7 mouse cellular contexts compared by ENCODE assay signal in the genomic region with DNA sequence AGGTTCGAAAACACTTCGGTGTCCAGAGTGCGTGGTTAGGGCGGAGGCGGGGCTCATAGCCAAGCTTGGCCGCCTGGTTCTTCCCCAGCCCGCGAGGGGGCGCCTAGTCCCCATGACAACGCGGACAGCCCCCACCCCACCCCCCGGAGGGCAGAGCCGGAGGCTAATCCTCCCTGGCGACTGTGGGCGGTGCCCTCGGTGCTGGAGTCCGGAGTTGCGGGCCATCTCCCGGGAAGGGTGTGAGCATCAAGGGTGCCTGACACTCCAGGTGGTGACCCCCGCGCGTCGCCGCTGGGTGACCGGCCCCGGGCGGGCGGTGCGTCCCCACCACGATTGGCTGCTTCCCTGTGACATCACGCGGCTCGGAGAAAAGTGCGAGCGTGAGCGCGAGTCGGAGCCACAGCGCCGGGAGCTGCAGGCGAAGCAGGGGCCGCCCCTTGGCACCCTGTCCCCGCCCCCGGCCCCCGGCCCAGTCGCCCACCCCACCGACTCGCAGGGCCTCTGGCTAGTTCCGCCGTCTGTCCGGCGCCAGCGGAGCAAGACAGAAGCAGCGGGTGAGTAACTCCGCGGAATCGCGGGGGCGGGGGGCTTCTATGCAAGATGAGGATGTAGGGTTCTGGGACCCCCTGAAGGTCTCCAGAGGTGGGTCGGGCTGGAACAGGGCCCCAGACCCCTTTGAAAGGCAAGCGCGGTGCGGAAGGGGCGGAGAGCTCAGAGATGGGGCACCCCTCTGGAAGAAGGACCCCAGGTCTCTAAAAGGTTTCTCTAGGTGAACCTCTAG. TPM values are rescaled to one million over a fixed set of nuclear protein-coding genes. Genes with fewer than 3 reads are reported as not detected.
DNase-seq lines count a peak whose midpoint lies in the region; ATAC-seq and TF ChIP-seq lines count a peak whose summit lies in the region.

No protein-coding gene starts in this region.

- no peaks in the 10 kb centered on the region for H3K9me3 ChIP-seq in forebrain, postnatal 0 days (ENCODE audit: low read length)
- no peaks in the 10 kb centered on the region for H3K9me3 ChIP-seq in intestine, embryonic 16.5 days (ENCODE audit: control insufficient read depth, low read length)
- no peaks in the 10 kb centered on the region for H3K9me3 ChIP-seq in limb, embryonic 10.5 days (replicated peaks)
- no peaks in the 10 kb centered on the region for H3K9me3 ChIP-seq in midbrain, embryonic 14.5 days (ENCODE audit: control insufficient read depth, low read length)
- no peaks in the 10 kb centered on the region for H3K9me3 ChIP-seq in stomach, embryonic 15.5 days

- H3K27me3 ChIP-seq in forebrain, postnatal 0 days (ENCODE audit: insufficient read depth, low read length), result peaks cover 19% of the 10 kb centered on the region
- peaks cover 38% of the 10 kb centered on the region for H3K27me3 ChIP-seq in intestine, embryonic 16.5 days (replicated peaks; ENCODE audit: control insufficient read depth, insufficient read depth, low read length)
- peaks cover 59% of the 10 kb centered on the region for H3K27me3 ChIP-seq in limb, embryonic 10.5 days (ENCODE audit: low read depth, poor library complexity, severe bottlenecking)
- peaks cover 33% of the 10 kb centered on the region for H3K27me3 ChIP-seq in midbrain, embryonic 14.5 days (ENCODE audit: control insufficient read depth, insufficient read depth, low read length)
- peaks cover 42% of the 10 kb centered on the region for H3K27me3 ChIP-seq in stomach, embryonic 15.5 days (replicated peaks)

- H3K4me3 ChIP-seq in brown adipose tissue, adult 24 weeks (ENCODE audit: insufficient read depth, low read depth, low read length), result peak overlapping the region; percentile 55
- H3K4me3 ChIP-seq in forebrain, postnatal 0 days (ENCODE audit: low read depth, low read length), result peak overlapping the region; percentile 63
- H3K4me3 ChIP-seq in intestine, embryonic 16.5 days (ENCODE audit: low read length), result peak overlapping the region; percentile 59
- peak overlapping the region; percentile 61 for H3K4me3 ChIP-seq in limb, embryonic 10.5 days
- H3K4me3 ChIP-seq in midbrain, embryonic 14.5 days (replicated peaks; ENCODE audit: low read depth, low read length), result peak overlapping the region; percentile 47
- peak overlapping the region; percentile 60 for H3K4me3 ChIP-seq in stomach, embryonic 15.5 days (replicated peaks)

- H3K9ac ChIP-seq in forebrain, postnatal 0 days, result peak overlapping the region; percentile 60
- peak overlapping the region; percentile 21 for H3K9ac ChIP-seq in intestine, embryonic 16.5 days (ENCODE audit: low read depth, low read length)
- H3K9ac ChIP-seq in midbrain, embryonic 14.5 days (replicated peaks; ENCODE audit: low read length), result peak overlapping the region; percentile 45
- H3K9ac ChIP-seq in stomach, embryonic 15.5 days, result peak overlapping the region; percentile 19

- H3K36me3 ChIP-seq in forebrain, postnatal 0 days (ENCODE audit: insufficient read depth), result peaks cover 19% of the 10 kb centered on the region
- 0 out of 2 replicates have a peak, but pooled peaks cover 2% of the 10 kb centered on the region for H3K36me3 ChIP-seq in intestine, embryonic 16.5 days (ENCODE audit: control insufficient read depth, insufficient read depth, low read length)
- peaks cover 21% of the 10 kb centered on the region for H3K36me3 ChIP-seq in limb, embryonic 10.5 days
- H3K36me3 ChIP-seq in midbrain, embryonic 14.5 days (ENCODE audit: control insufficient read depth, insufficient read depth, low read length), result peaks cover 23% of the 10 kb centered on the region
- H3K36me3 ChIP-seq in stomach, embryonic 15.5 days, result peaks cover 8% of the 10 kb centered on the region; the same call in 1 of the 2 replicates

- peak; percentile 91 for DNase-seq in MN1 (ENCODE audit: low spot score)
- peak; percentile 90 for DNase-seq in forebrain, postnatal 0 days
- DNase-seq in limb, embryonic 10.5 days (ENCODE audit: low spot score), result peak; percentile 86
- DNase-seq in midbrain, embryonic 14.5 days, result peak; percentile 88

- H3K27ac ChIP-seq in brown adipose tissue, adult 24 weeks (replicated peaks; ENCODE audit: low read depth, low read length), result no peak overlapping the region
- H3K27ac ChIP-seq in forebrain, postnatal 0 days (ENCODE audit: low read depth, low read length), result 0 out of 2 replicates have a peak overlapping the region, but pooled peaks have one; percentile 9
- H3K27ac ChIP-seq in intestine, embryonic 16.5 days (ENCODE audit: low read length), result no peak overlapping the region
- peak overlapping the region; percentile 26; the same call in 1 of the 2 replicates for H3K27ac ChIP-seq in limb, embryonic 10.5 days
- H3K27ac ChIP-seq in midbrain, embryonic 14.5 days (replicated peaks; ENCODE audit: low read depth, low read length), result no peak overlapping the region
- H3K27ac ChIP-seq in stomach, embryonic 15.5 days, result no peak overlapping the region

- WGBS in forebrain, postnatal 0 days, result under 1% methylated on average over 62 of the region's 64 CpGs
- under 1% methylated on average over 63 of the region's 64 CpGs for WGBS in intestine, embryonic 16.5 days
- under 1% methylated on average over 64 of the region's 64 CpGs for WGBS in limb, embryonic 10.5 days
- 1% methylated on average over 63 of the region's 64 CpGs for WGBS in midbrain, embryonic 14.5 days
- under 1% methylated on average over 64 of the region's 64 CpGs for WGBS in stomach, embryonic 15.5 days

- TF ChIP-seq CTCF in forebrain, postnatal 0 days (IDR thresholded peaks at IDR 0.05; ENCODE audit: low read depth), result peak; percentile 78

- H3K4me2 ChIP-seq in forebrain, postnatal 0 days (ENCODE audit: low read depth), result peak overlapping the region; percentile 94
- peak overlapping the region; percentile 95 for H3K4me2 ChIP-seq in intestine, embryonic 16.5 days (ENCODE audit: low read depth, low read length)
- H3K4me2 ChIP-seq in midbrain, embryonic 14.5 days (ENCODE audit: low read length), result peak overlapping the region; percentile 86
- H3K4me2 ChIP-seq in stomach, embryonic 15.5 days, result peak overlapping the region; percentile 99

- peaks cover 4% of the 10 kb centered on the region; the same call in 1 of the 2 replicates for H3K4me1 ChIP-seq in brown adipose tissue, adult 24 weeks (ENCODE audit: control insufficient read depth, insufficient read depth, insufficient read length, low read length)
- H3K4me1 ChIP-seq in forebrain, postnatal 0 days (ENCODE audit: insufficient read depth), result no peaks in the 10 kb centered on the region; the same call in none of the 2 replicates
- peaks cover 26% of the 10 kb centered on the region for H3K4me1 ChIP-seq in intestine, embryonic 16.5 days (ENCODE audit: control insufficient read depth, insufficient read depth, low read length)
- peaks cover 36% of the 10 kb centered on the region for H3K4me1 ChIP-seq in limb, embryonic 10.5 days
- peaks cover 18% of the 10 kb centered on the region for H3K4me1 ChIP-seq in midbrain, embryonic 14.5 days (ENCODE audit: control insufficient read depth, insufficient read depth, low read length)
- H3K4me1 ChIP-seq in stomach, embryonic 15.5 days, result peaks cover 28% of the 10 kb centered on the region

- ATAC-seq in forebrain, postnatal 0 days, result peak; percentile 80
- peak; percentile 47 for ATAC-seq in intestine, embryonic 16.5 days
- ATAC-seq in midbrain, embryonic 14.5 days (ENCODE audit: low FRiP score, low TSS enrichment), result peak; percentile 74
- peak; percentile 48 for ATAC-seq in stomach, embryonic 15.5 days (ENCODE audit: insufficient read depth, low FRiP score, low read depth)

RNA-seq across cellular contexts. Expression of a gene that starts 5.1 kb away (rescaled TPM):
- polyA plus RNA-seq in brown adipose tissue, adult 24 weeks (2012; ENCODE audit: insufficient read depth, insufficient read length, missing spikeins), result not detected in 2 replicates
- total RNA-seq in forebrain, postnatal 0 days (2014; rRNA removed), result 4.0 and 7.0 TPM in 2 replicates
- 1.1 and 1.3 TPM in 2 replicates for polyA plus RNA-seq in forebrain, postnatal 0 days (2015; fragmentation: Nextera tagmentation; extraction: Ambion mirVana)
- polyA plus RNA-seq in intestine, embryonic 16.5 days (2015; fragmentation: Nextera tagmentation; extraction: Ambion mirVana), result 0.23 and 0.33 TPM in 2 replicates
- polyA plus RNA-seq in limb, embryonic 10.5 days (2016; fragmentation: Nextera tagmentation; extraction: Ambion mirVana), result 0.67 and 0.76 TPM in 2 replicates
- polyA plus RNA-seq in midbrain, embryonic 14.5 days (2014; fragmentation: Nextera tagmentation; extraction: Ambion mirVana), result 0.34 and 0.65 TPM in 2 replicates
- polyA plus RNA-seq in stomach, embryonic 15.5 days (2015; fragmentation: Nextera tagmentation; extraction: Ambion mirVana), result 0.21 and 0.27 TPM in 2 replicates

RNA-seq across cellular contexts. Expression of a gene that starts 10.1 kb away (rescaled TPM):
- 1.8 TPM in 1 of 2 replicates, not detected in the other for polyA plus RNA-seq in brown adipose tissue, adult 24 weeks (2012; ENCODE audit: insufficient read depth, insufficient read length, missing spikeins)
- 74.2 and 75.5 TPM in 2 replicates for total RNA-seq in forebrain, postnatal 0 days (2014; rRNA removed)
- 121 and 162 TPM in 2 replicates for polyA plus RNA-seq in forebrain, postnatal 0 days (2015; fragmentation: Nextera tagmentation; extraction: Ambion mirVana)
- polyA plus RNA-seq in intestine, embryonic 16.5 days (2015; fragmentation: Nextera tagmentation; extraction: Ambion mirVana), result 370 and 437 TPM in 2 replicates
- polyA plus RNA-seq in limb, embryonic 10.5 days (2016; fragmentation: Nextera tagmentation; extraction: Ambion mirVana), result 2,617 and 2,689 TPM in 2 replicates
- polyA plus RNA-seq in midbrain, embryonic 14.5 days (2014; fragmentation: Nextera tagmentation; extraction: Ambion mirVana), result 131 and 196 TPM in 2 replicates
- polyA plus RNA-seq in stomach, embryonic 15.5 days (2015; fragmentation: Nextera tagmentation; extraction: Ambion mirVana), result 587 and 735 TPM in 2 replicates

RNA-seq across cellular contexts. Expression of a gene that starts 23.5 kb away (rescaled TPM):
- not detected in 2 replicates for polyA plus RNA-seq in brown adipose tissue, adult 24 weeks (2012; ENCODE audit: insufficient read depth, insufficient read length, missing spikeins)
- not detected in 2 replicates for total RNA-seq in forebrain, postnatal 0 days (2014; rRNA removed)
- not detected in 2 replicates for polyA plus RNA-seq in forebrain, postnatal 0 days (2015; fragmentation: Nextera tagmentation; extraction: Ambion mirVana)
- 0.28 and 0.55 TPM in 2 replicates for polyA plus RNA-seq in intestine, embryonic 16.5 days (2015; fragmentation: Nextera tagmentation; extraction: Ambion mirVana)
- polyA plus RNA-seq in limb, embryonic 10.5 days (2016; fragmentation: Nextera tagmentation; extraction: Ambion mirVana), result 0.33 and 0.56 TPM in 2 replicates
- polyA plus RNA-seq in midbrain, embryonic 14.5 days (2014; fragmentation: Nextera tagmentation; extraction: Ambion mirVana), result 0.14 and 0.26 TPM in 2 replicates
- polyA plus RNA-seq in stomach, embryonic 15.5 days (2015; fragmentation: Nextera tagmentation; extraction: Ambion mirVana), result 0.66 and 0.71 TPM in 2 replicates

RNA-seq across cellular contexts. Expression of a gene that starts 53.7 kb away (rescaled TPM):
- 8.1 and 11.2 TPM in 2 replicates for polyA plus RNA-seq in brown adipose tissue, adult 24 weeks (2012; ENCODE audit: insufficient read depth, insufficient read length, missing spikeins)
- 112 and 116 TPM in 2 replicates for total RNA-seq in forebrain, postnatal 0 days (2014; rRNA removed)
- 29.1 and 31.4 TPM in 2 replicates for polyA plus RNA-seq in forebrain, postnatal 0 days (2015; fragmentation: Nextera tagmentation; extraction: Ambion mirVana)
- 46.4 and 66.7 TPM in 2 replicates for polyA plus RNA-seq in intestine, embryonic 16.5 days (2015; fragmentation: Nextera tagmentation; extraction: Ambion mirVana)
- polyA plus RNA-seq in limb, embryonic 10.5 days (2016; fragmentation: Nextera tagmentation; extraction: Ambion mirVana), result 57.3 and 59.9 TPM in 2 replicates
- 27.5 and 32.0 TPM in 2 replicates for polyA plus RNA-seq in midbrain, embryonic 14.5 days (2014; fragmentation: Nextera tagmentation; extraction: Ambion mirVana)
- polyA plus RNA-seq in stomach, embryonic 15.5 days (2015; fragmentation: Nextera tagmentation; extraction: Ambion mirVana), result 50.9 and 51.1 TPM in 2 replicates

Comparison
In these comparisons a context has a peak if more than half of its experiments do, and no peak if none do; other contexts are left out.
1. H3K27ac ChIP-seq: peak in forebrain, postnatal 0 days (single experiment) and limb, embryonic 10.5 days (single experiment); none in brown adipose tissue, adult 24 weeks (single experiment), intestine, embryonic 16.5 days (single experiment), midbrain, embryonic 14.5 days (single experiment) and stomach, embryonic 15.5 days (single experiment).
2. RNA of a gene that starts 10.1 kb away (polyA plus RNA-seq): 2,617 to 2,689 TPM in limb, embryonic 10.5 days, 587 to 735 TPM in stomach, embryonic 15.5 days, 370 to 437 TPM in intestine, embryonic 16.5 days, 131 to 196 TPM in midbrain, embryonic 14.5 days and 121 to 162 TPM in forebrain, postnatal 0 days; 1.8 TPM in brown adipose tissue, adult 24 weeks; every median in the first group is over 10 times any median in the second.
3. Peak in every context shown above with its lines, with median percentiles within 50 percentile points of each other: DNase-seq, H3K4me3 ChIP-seq, ATAC-seq, H3K4me2 ChIP-seq and H3K9ac ChIP-seq.